Mouse (Mus musculus) lung, embryonic 16.5 days (tissue): Measurements from ENCODE around the gene Pim1. TPM values are rescaled to one million over a fixed set of nuclear protein-coding genes. Genes with fewer than 3 reads are reported as not detected.

Experiments
- ATAC-seq: fragments of 200-750 bp; cut with Nextera tagmentation; 2 replicates; pipeline ENCODE4 v1.8.0; 2017; ENCODE audit warnings: low read depth, mild to moderate bottlenecking, moderate library complexity
- H3K27ac ChIP-seq: fragments of 300-500 bp; sonication (generic); 2 replicates; pipeline ENCODE4 v1.5.1; 2014; ENCODE audit warnings: mild to moderate bottlenecking, control low read depth, low read length
- H3K27me3 ChIP-seq: fragments of 300-500 bp; sonication (generic); 2 replicates; pipeline ENCODE4 v1.6.1; 2014; ENCODE audit warnings: low read depth, low read length, mixed read lengths; ENCODE audit not compliant: control insufficient read depth, insufficient read depth
- H3K36me3 ChIP-seq: fragments of 300-500 bp; sonication (generic); 2 replicates; pipeline ENCODE4 v1.6.1; 2014; ENCODE audit warnings: low read length; ENCODE audit not compliant: control insufficient read depth, insufficient read depth
- H3K4me1 ChIP-seq: fragments of 300-500 bp; sonication (generic); replicated peaks from 2 replicates; pipeline ENCODE4 v1.6.1; 2014; ENCODE audit warnings: low read length, mixed read lengths; ENCODE audit not compliant: control insufficient read depth, insufficient read depth
- H3K4me2 ChIP-seq: fragments of 300-500 bp; sonication (generic); 2 replicates; pipeline ENCODE4 v1.6.1; 2014; ENCODE audit warnings: low read depth, low read length, control low read depth
- H3K4me3 ChIP-seq: fragments of 300-500 bp; sonication (generic); 2 replicates; pipeline ENCODE4 v1.5.1; 2014; ENCODE audit warnings: mild to moderate bottlenecking, low read length, control low read depth
- H3K9ac ChIP-seq: fragments of 300-500 bp; sonication (generic); 2 replicates; pipeline ENCODE4 v1.6.1; 2014; ENCODE audit warnings: low read length, control low read depth
- H3K9me3 ChIP-seq: fragments of 300-500 bp; sonication (generic); 2 replicates; pipeline ENCODE4 v1.6.1; 2016; ENCODE audit warnings: low read length; ENCODE audit not compliant: control insufficient read depth
- WGBS: fragments of 180-500 bp; shearing (Covaris S2); extraction: QIAGEN DNeasy Blood & Tissue Kit; methylation state at CpG from one replicate; pipeline ENCODE4 v1.1.7; 2014; 5-methylcytosine and 5-hydroxymethylcytosine counted together
- polyA plus RNA-seq: library from polyadenylated mRNA; unstranded; fragments of >200 nt; fragmentation: Nextera tagmentation; extraction: Ambion mirVana; gene quantifications from 2 replicates; pipeline ENCODE4 v1.2.1, GENCODE M21; 2015

The Pim1 gene
- polyA plus RNA-seq, 1 experiment from 2014 or later, result 15.6 TPM

GRCm38 (mm10) chr17:29464068-29464467, 26.5 kb upstream of the Pim1 start:
- Histone ChIP-seq H3K4me3 (peak overlapping the region; percentile 41), H3K36me3 (no peaks in the 10 kb centered on the region), H3K4me1 (peaks cover 50% of the 10 kb centered on the region), H3K27ac (peak overlapping the region; percentile 78), H3K9ac (peak overlapping the region; percentile 64), H3K4me2 (peak overlapping the region; percentile 66), H3K9me3 (no peaks in the 10 kb centered on the region), H3K27me3 (no peaks in the 10 kb centered on the region)
- 2% methylated on average over 14 of the region's 14 CpGs for WGBS
- ATAC-seq, result peak; percentile 81

GRCm38 (mm10) chr17:29464519-29465140, 25.9 kb upstream of the Pim1 start:
- peak overlapping the region; percentile 64 for H3K9ac ChIP-seq
- H3K27me3 ChIP-seq, result no peaks in the 10 kb centered on the region
- H3K27ac ChIP-seq, result peak overlapping the region; percentile 78
- peak overlapping the region; percentile 66 for H3K4me2 ChIP-seq
- H3K4me1 ChIP-seq, result peaks cover 44% of the 10 kb centered on the region
- H3K9me3 ChIP-seq, result no peaks in the 10 kb centered on the region
- no peak for ATAC-seq
- H3K36me3 ChIP-seq, result no peaks in the 10 kb centered on the region
- 10% methylated on average over 17 of the region's 17 CpGs for WGBS
- peak overlapping the region; percentile 41 for H3K4me3 ChIP-seq

GRCm38 (mm10) chr17:29465405-29466010, 25.0 kb upstream of the Pim1 start:
- H3K27ac ChIP-seq, result peak overlapping the region; percentile 59; the same call in 1 of the 2 replicates
- no peaks in the 10 kb centered on the region for H3K9me3 ChIP-seq
- no peaks in the 10 kb centered on the region for H3K27me3 ChIP-seq
- H3K36me3 ChIP-seq, result no peaks in the 10 kb centered on the region
- peaks cover 41% of the 10 kb centered on the region for H3K4me1 ChIP-seq
- no peak overlapping the region for H3K4me2 ChIP-seq
- 36% methylated on average over 9 of the region's 9 CpGs for WGBS
- H3K9ac ChIP-seq, result no peak overlapping the region
- no peak overlapping the region for H3K4me3 ChIP-seq
- no peak for ATAC-seq

GRCm38 (mm10) chr17:29467030-29467429, 23.5 kb upstream of the Pim1 start:
- H3K4me1 ChIP-seq, result peaks cover 44% of the 10 kb centered on the region
- H3K4me2 ChIP-seq, result no peak overlapping the region; the same call in 1 of the 2 replicates
- H3K27me3 ChIP-seq, result no peaks in the 10 kb centered on the region
- H3K36me3 ChIP-seq, result no peaks in the 10 kb centered on the region
- H3K4me3 ChIP-seq, result no peak overlapping the region
- H3K9me3 ChIP-seq, result 0 out of 2 replicates have a peak, but pooled peaks cover 2% of the 10 kb centered on the region
- H3K27ac ChIP-seq, result no peak overlapping the region
- no peak overlapping the region for H3K9ac ChIP-seq
- WGBS, result 39% methylated on average over 11 of the region's 11 CpGs
- no peak for ATAC-seq

GRCm38 (mm10) chr17:29473466-29473865, 17.1 kb upstream of the Pim1 start:
- no peak overlapping the region for H3K4me3 ChIP-seq
- no peak overlapping the region for H3K4me2 ChIP-seq
- H3K4me1 ChIP-seq, result peaks cover 11% of the 10 kb centered on the region; the same call in 1 of the 2 replicates
- H3K36me3 ChIP-seq, result no peaks in the 10 kb centered on the region
- no peaks in the 10 kb centered on the region for H3K27me3 ChIP-seq
- WGBS, result 94% methylated on average over 10 of the region's 10 CpGs
- no peak overlapping the region for H3K27ac ChIP-seq
- no peak for ATAC-seq
- no peak overlapping the region for H3K9ac ChIP-seq
- 0 out of 2 replicates have a peak, but pooled peaks cover 2% of the 10 kb centered on the region for H3K9me3 ChIP-seq

- Histone ChIP-seq H3K9me3 (0 out of 2 replicates have a peak, but pooled peaks cover 2% of the 10 kb centered on the region), H3K27ac (no peak overlapping the region), H3K9ac (no peak overlapping the region), H3K27me3 (no peaks in the 10 kb centered on the region), H3K4me2 (no peak overlapping the region), H3K36me3 (no peaks in the 10 kb centered on the region), H3K4me3 (no peak overlapping the region), H3K4me1 (peaks cover 11% of the 10 kb centered on the region; the same call in 1 of the 2 replicates)
- ATAC-seq, result peak; percentile 46
- WGBS, result 63% methylated on average over 2 of the region's 2 CpGs
Observed at GRCm38 (mm10) chr17:29474036-29474435, 16.5 kb upstream of the Pim1 start.

- 82% methylated on average over 3 of the region's 3 CpGs for WGBS
- H3K4me3 ChIP-seq, result no peak overlapping the region
- no peak overlapping the region for H3K4me2 ChIP-seq
- no peak overlapping the region for H3K9ac ChIP-seq
- ATAC-seq, result no peak
- H3K27ac ChIP-seq, result no peak overlapping the region
- peaks cover 6% of the 10 kb centered on the region; the same call in 1 of the 2 replicates for H3K4me1 ChIP-seq
- H3K9me3 ChIP-seq, result 0 out of 2 replicates have a peak, but pooled peaks cover 2% of the 10 kb centered on the region
- H3K36me3 ChIP-seq, result no peaks in the 10 kb centered on the region
- no peaks in the 10 kb centered on the region for H3K27me3 ChIP-seq
Observed at GRCm38 (mm10) chr17:29475142-29475541, 15.4 kb upstream of the Pim1 start.

- ATAC-seq, result no peak
- no peak overlapping the region for H3K27ac ChIP-seq
- 0 out of 2 replicates have a peak, but pooled peaks cover 2% of the 10 kb centered on the region for H3K9me3 ChIP-seq
- no peak overlapping the region for H3K9ac ChIP-seq
- no peaks in the 10 kb centered on the region for H3K27me3 ChIP-seq
- no peak overlapping the region for H3K4me2 ChIP-seq
- no peaks in the 10 kb centered on the region for H3K36me3 ChIP-seq
- no peak overlapping the region for H3K4me3 ChIP-seq
- WGBS, result 67% methylated on average over 4 of the region's 4 CpGs
- H3K4me1 ChIP-seq, result peaks cover 3% of the 10 kb centered on the region; the same call in 1 of the 2 replicates
Observed at GRCm38 (mm10) chr17:29476461-29476860, 14.1 kb upstream of the Pim1 start.

GRCm38 (mm10) chr17:29477357-29477756, 13.2 kb upstream of the Pim1 start:
- Histone ChIP-seq H3K9ac (no peak overlapping the region), H3K4me3 (no peak overlapping the region), H3K9me3 (no peaks in the 10 kb centered on the region), H3K27ac (no peak overlapping the region), H3K4me1 (peaks cover 3% of the 10 kb centered on the region; the same call in 1 of the 2 replicates), H3K4me2 (no peak overlapping the region), H3K27me3 (no peaks in the 10 kb centered on the region), H3K36me3 (no peaks in the 10 kb centered on the region)
- WGBS, result 86% methylated on average over 10 of the region's 10 CpGs
- no peak for ATAC-seq
